Mouse (Mus musculus): ENCODE measurements around the gene Gm20914. TPM values are rescaled to one million over a fixed set of nuclear protein-coding genes. Genes with fewer than 3 reads are reported as not detected.
"Not testable (repeated sequence)": the region's sequence is repeated elsewhere in the genome, so short reads cannot be mapped to it uniquely, and the experiment has no call there.

The Gm20914 gene
- polyA plus RNA-seq (2012; rRNA removed), result not detected in 2 replicates

GRCm38 (mm10) chrY:5725678-5726077, at the start of gene Gm20914:
Gm20914 (plus strand) TSS chrY:5725978.
- not testable (repeated sequence) for DNase-seq (ENCODE audit: low read depth)

Other genes starting within 250 kb of the Gm20914 start
- gene Gm21854, start 69.0 kb upstream of the Gm20914 start, polyA plus RNA-seq (2012; rRNA removed), result not detected in 2 replicates
- gene Gm28171, start 67.4 kb downstream of the Gm20914 start, polyA plus RNA-seq (2012; rRNA removed), result not detected in 2 replicates
- not detected in 2 replicates for gene Gm21778, start 216.5 kb downstream of the Gm20914 start, polyA plus RNA-seq (2012; rRNA removed)